Mouse (Mus musculus) erythroblast, embryonic 14.5 days (primary cell): ENCODE measurements around the gene Cldn9.

ENCODE experiments used
- GATA1 ChIP-seq: IDR thresholded peaks from 2 replicates; pipeline ENCODE4 v1.6.1; 2012; ENCODE audit warnings: low read length, inconsistent platforms, mixed read lengths
- TAL1 ChIP-seq: IDR thresholded peaks from 3 replicates; pipeline ENCODE4 v1.6.1; 2012; ENCODE audit warnings: low read length, inconsistent platforms, mixed read lengths

GRCm38 (mm10) chr17:23704741-23705140, 20.9 kb upstream of the Cldn9 start:
- TF ChIP-seq GATA1: no peak
- TF ChIP-seq TAL1: no peak
